Mouse (Mus musculus): ENCODE measurements around the gene Met.

GRCm38 (mm10) chr6:17513381-17513780 lies 49.8 kb downstream of the Met start:
- TF ChIP-seq POLR2A (IDR thresholded peaks at IDR 0.05; ENCODE audit: low read depth, low read length) (no peak), CTCF (IDR thresholded peaks at IDR 0.05; ENCODE audit: extremely low read depth, insufficient read length, insufficient replicate concordance, low read depth, low read length) (no peak)
